Mouse (Mus musculus) ES-Bruce4 (cell line): Measurements from ENCODE around the gene Meis2.

ENCODE experiments used
- CTCF ChIP-seq: IDR thresholded peaks from one replicate; pipeline ENCODE4 v1.8.1; 2011; ENCODE audit warnings: low read depth, low read length
- POLR2A ChIP-seq: IDR thresholded peaks from one replicate; pipeline ENCODE4 v1.8.1; 2011; ENCODE audit warnings: low read length; ENCODE audit not compliant: insufficient read depth

- TF ChIP-seq CTCF: no peak
- TF ChIP-seq POLR2A: no peak
These were observed 8.4 kb upstream of the Meis2 start for GRCm38 (mm10) chr2:116074061-116074460.
